Mouse (Mus musculus): Measurements from ENCODE around the gene Catsper2. TPM values are rescaled to one million over a fixed set of nuclear protein-coding genes. Genes with fewer than 3 reads are reported as not detected.

The Catsper2 gene
- 0.63 and 0.78 TPM in 2 replicates for polyA plus RNA-seq (2015; fragmentation: Nextera tagmentation; extraction: Ambion mirVana)

GRCm38 (mm10) chr2:121413387-121414042 lies at the start of gene Catsper2, which contains the start of gene Pdia3:
Gene Catsper2 (minus strand): TSS chr2:121413792.
Gene Pdia3 (plus strand): TSS chr2:121413775.
- H3K9me3 ChIP-seq (replicated peaks; ENCODE audit: control insufficient read depth, low read length) = no peaks in the 10 kb centered on the region
- peak within 1 kb of the TSS; percentile 95 for H3K4me3 ChIP-seq (ENCODE audit: low read depth, low read length)
- H3K27ac ChIP-seq (ENCODE audit: low read length) = peak within 1 kb of the TSS; percentile 93
- H3K4me2 ChIP-seq (ENCODE audit: low read depth, low read length) = peak within 1 kb of the TSS; percentile 85
- peak within 1 kb of the TSS; percentile 97 for H3K9ac ChIP-seq (ENCODE audit: low read depth, low read length)
- H3K4me1 ChIP-seq (ENCODE audit: control insufficient read depth, low read depth, low read length) = peaks cover 18% of the 10 kb centered on the region
- ATAC-seq (ENCODE audit: low read depth) = peak; percentile 98
- WGBS (ENCODE audit: insufficient replicate concordance) = under 1% methylated on average over 68 of the region's 68 CpGs
- no peaks in the 10 kb centered on the region for H3K27me3 ChIP-seq (ENCODE audit: control insufficient read depth, insufficient read depth, low read depth, low read length)
- no peaks in the 10 kb centered on the region; the same call in 1 of the 2 replicates for H3K36me3 ChIP-seq (ENCODE audit: control insufficient read depth, insufficient read depth)

GRCm38 (mm10) chr2:121460071-121460470 lies 46.5 kb upstream of the Catsper2 start:
- WGBS (ENCODE audit: insufficient replicate concordance) = 70% methylated on average over 2 of the region's 2 CpGs
- peaks cover 6% of the 10 kb centered on the region; the same call in 1 of the 2 replicates for H3K36me3 ChIP-seq (ENCODE audit: control insufficient read depth, insufficient read depth)
- H3K9me3 ChIP-seq (replicated peaks; ENCODE audit: control insufficient read depth, low read length) = no peaks in the 10 kb centered on the region
- H3K27ac ChIP-seq (ENCODE audit: low read length) = no peak overlapping the region
- peaks cover 14% of the 10 kb centered on the region for H3K4me1 ChIP-seq (ENCODE audit: control insufficient read depth, low read depth, low read length)
- no peak for ATAC-seq (ENCODE audit: low read depth)
- no peak overlapping the region for H3K4me3 ChIP-seq (ENCODE audit: low read depth, low read length)
- H3K27me3 ChIP-seq (ENCODE audit: control insufficient read depth, insufficient read depth, low read depth, low read length) = no peaks in the 10 kb centered on the region
- H3K9ac ChIP-seq (ENCODE audit: low read depth, low read length) = no peak overlapping the region
- H3K4me2 ChIP-seq (ENCODE audit: low read depth, low read length) = no peak overlapping the region

GRCm38 (mm10) chr2:121456692-121457642 lies 43.4 kb upstream of the Catsper2 start, which contains the start of gene Serinc4:
Gene Serinc4 (minus strand): TSS chr2:121456781.
- H3K4me3 ChIP-seq (ENCODE audit: low read depth, low read length) = peak within 1 kb of the TSS; percentile 85
- no peaks in the 10 kb centered on the region for H3K9me3 ChIP-seq (replicated peaks; ENCODE audit: control insufficient read depth, low read length)
- peaks cover 16% of the 10 kb centered on the region for H3K4me1 ChIP-seq (ENCODE audit: control insufficient read depth, low read depth, low read length)
- peak within 1 kb of the TSS; percentile 93 for H3K27ac ChIP-seq (ENCODE audit: low read length)
- H3K36me3 ChIP-seq (ENCODE audit: control insufficient read depth, insufficient read depth) = peaks cover 9% of the 10 kb centered on the region; the same call in 1 of the 2 replicates
- peak within 1 kb of the TSS; percentile 87 for H3K9ac ChIP-seq (ENCODE audit: low read depth, low read length)
- WGBS (ENCODE audit: insufficient replicate concordance) = 2% methylated on average over 41 of the region's 41 CpGs
- peak; percentile 97 for ATAC-seq (ENCODE audit: low read depth)
- H3K27me3 ChIP-seq (ENCODE audit: control insufficient read depth, insufficient read depth, low read depth, low read length) = no peaks in the 10 kb centered on the region
- peak within 1 kb of the TSS; percentile 81 for H3K4me2 ChIP-seq (ENCODE audit: low read depth, low read length)

- Histone ChIP-seq H3K27me3 (ENCODE audit: control insufficient read depth, insufficient read depth, low read depth, low read length) (no peaks in the 10 kb centered on the region), H3K9me3 (replicated peaks; ENCODE audit: control insufficient read depth, low read length) (no peaks in the 10 kb centered on the region), H3K4me3 (ENCODE audit: low read depth, low read length) (no peak overlapping the region), H3K36me3 (ENCODE audit: control insufficient read depth, insufficient read depth) (0 out of 2 replicates have a peak, but pooled peaks cover 9% of the 10 kb centered on the region), H3K27ac (ENCODE audit: low read length) (no peak overlapping the region), H3K9ac (ENCODE audit: low read depth, low read length) (no peak overlapping the region), H3K4me2 (ENCODE audit: low read depth, low read length) (no peak overlapping the region), H3K4me1 (ENCODE audit: control insufficient read depth, low read depth, low read length) (peaks cover 24% of the 10 kb centered on the region)
- no peak for ATAC-seq (ENCODE audit: low read depth)
- 74% methylated on average over 5 of the region's 5 CpGs for WGBS (ENCODE audit: insufficient replicate concordance)
Observed at GRCm38 (mm10) chr2:121455534-121455933, 41.9 kb upstream of the Catsper2 start.

- H3K4me1 ChIP-seq (ENCODE audit: control insufficient read depth, low read depth, low read length) = peaks cover 31% of the 10 kb centered on the region
- H3K36me3 ChIP-seq (ENCODE audit: control insufficient read depth, insufficient read depth) = 0 out of 2 replicates have a peak, but pooled peaks cover 9% of the 10 kb centered on the region
- WGBS (ENCODE audit: insufficient replicate concordance) = 83% methylated on average over 6 of the region's 6 CpGs
- H3K4me2 ChIP-seq (ENCODE audit: low read depth, low read length) = no peak overlapping the region
- H3K9ac ChIP-seq (ENCODE audit: low read depth, low read length) = no peak overlapping the region
- H3K9me3 ChIP-seq (replicated peaks; ENCODE audit: control insufficient read depth, low read length) = no peaks in the 10 kb centered on the region
- no peak overlapping the region for H3K4me3 ChIP-seq (ENCODE audit: low read depth, low read length)
- no peak for ATAC-seq (ENCODE audit: low read depth)
- H3K27ac ChIP-seq (ENCODE audit: low read length) = no peak overlapping the region
- H3K27me3 ChIP-seq (ENCODE audit: control insufficient read depth, insufficient read depth, low read depth, low read length) = no peaks in the 10 kb centered on the region
Observed at GRCm38 (mm10) chr2:121453917-121454316, 40.3 kb upstream of the Catsper2 start.

- 56% methylated on average over 4 of the region's 4 CpGs for WGBS (ENCODE audit: insufficient replicate concordance)
- Histone ChIP-seq H3K27me3 (ENCODE audit: control insufficient read depth, insufficient read depth, low read depth, low read length) (no peaks in the 10 kb centered on the region), H3K4me1 (ENCODE audit: control insufficient read depth, low read depth, low read length) (peaks cover 32% of the 10 kb centered on the region), H3K4me2 (ENCODE audit: low read depth, low read length) (no peak within 1 kb of the TSS), H3K27ac (ENCODE audit: low read length) (no peak within 1 kb of the TSS), H3K36me3 (ENCODE audit: control insufficient read depth, insufficient read depth) (0 out of 2 replicates have a peak, but pooled peaks cover 3% of the 10 kb centered on the region), H3K9ac (ENCODE audit: low read depth, low read length) (no peak within 1 kb of the TSS), H3K9me3 (replicated peaks; ENCODE audit: control insufficient read depth, low read length) (no peaks in the 10 kb centered on the region), H3K4me3 (ENCODE audit: low read depth, low read length) (no peak within 1 kb of the TSS)
- no peak for ATAC-seq (ENCODE audit: low read depth)
Observed at GRCm38 (mm10) chr2:121452990-121453389, 39.4 kb upstream of the Catsper2 start, which contains the start of gene Hypk. Gene Hypk (plus strand): TSS chr2:121453290.

GRCm38 (mm10) chr2:121452361-121452760 lies 38.8 kb upstream of the Catsper2 start:
- Histone ChIP-seq H3K4me3 (ENCODE audit: low read depth, low read length) (no peak overlapping the region), H3K27me3 (ENCODE audit: control insufficient read depth, insufficient read depth, low read depth, low read length) (no peaks in the 10 kb centered on the region), H3K27ac (ENCODE audit: low read length) (no peak overlapping the region), H3K9ac (ENCODE audit: low read depth, low read length) (no peak overlapping the region), H3K4me2 (ENCODE audit: low read depth, low read length) (no peak overlapping the region), H3K4me1 (ENCODE audit: control insufficient read depth, low read depth, low read length) (peaks cover 29% of the 10 kb centered on the region), H3K36me3 (ENCODE audit: control insufficient read depth, insufficient read depth) (0 out of 2 replicates have a peak, but pooled peaks cover 3% of the 10 kb centered on the region), H3K9me3 (replicated peaks; ENCODE audit: control insufficient read depth, low read length) (no peaks in the 10 kb centered on the region)
- 75% methylated on average over 4 of the region's 4 CpGs for WGBS (ENCODE audit: insufficient replicate concordance)
- ATAC-seq (ENCODE audit: low read depth) = no peak

GRCm38 (mm10) chr2:121450093-121450492 lies 36.5 kb upstream of the Catsper2 start:
- under 1% methylated on average over 7 of the region's 7 CpGs for WGBS (ENCODE audit: insufficient replicate concordance)
- Histone ChIP-seq H3K4me3 (ENCODE audit: low read depth, low read length) (peak overlapping the region; percentile 99), H3K9ac (ENCODE audit: low read depth, low read length) (peak overlapping the region; percentile 99), H3K9me3 (replicated peaks; ENCODE audit: control insufficient read depth, low read length) (no peaks in the 10 kb centered on the region), H3K27me3 (ENCODE audit: control insufficient read depth, insufficient read depth, low read depth, low read length) (no peaks in the 10 kb centered on the region), H3K4me1 (ENCODE audit: control insufficient read depth, low read depth, low read length) (peaks cover 22% of the 10 kb centered on the region), H3K36me3 (ENCODE audit: control insufficient read depth, insufficient read depth) (0 out of 2 replicates have a peak, but pooled peaks cover 3% of the 10 kb centered on the region), H3K4me2 (ENCODE audit: low read depth, low read length) (peak overlapping the region; percentile 89), H3K27ac (ENCODE audit: low read length) (peak overlapping the region; percentile 92)
- ATAC-seq (ENCODE audit: low read depth) = no peak

Measured in liver, embryonic 16.5 days (tissue).